In the genomic region with DNA sequence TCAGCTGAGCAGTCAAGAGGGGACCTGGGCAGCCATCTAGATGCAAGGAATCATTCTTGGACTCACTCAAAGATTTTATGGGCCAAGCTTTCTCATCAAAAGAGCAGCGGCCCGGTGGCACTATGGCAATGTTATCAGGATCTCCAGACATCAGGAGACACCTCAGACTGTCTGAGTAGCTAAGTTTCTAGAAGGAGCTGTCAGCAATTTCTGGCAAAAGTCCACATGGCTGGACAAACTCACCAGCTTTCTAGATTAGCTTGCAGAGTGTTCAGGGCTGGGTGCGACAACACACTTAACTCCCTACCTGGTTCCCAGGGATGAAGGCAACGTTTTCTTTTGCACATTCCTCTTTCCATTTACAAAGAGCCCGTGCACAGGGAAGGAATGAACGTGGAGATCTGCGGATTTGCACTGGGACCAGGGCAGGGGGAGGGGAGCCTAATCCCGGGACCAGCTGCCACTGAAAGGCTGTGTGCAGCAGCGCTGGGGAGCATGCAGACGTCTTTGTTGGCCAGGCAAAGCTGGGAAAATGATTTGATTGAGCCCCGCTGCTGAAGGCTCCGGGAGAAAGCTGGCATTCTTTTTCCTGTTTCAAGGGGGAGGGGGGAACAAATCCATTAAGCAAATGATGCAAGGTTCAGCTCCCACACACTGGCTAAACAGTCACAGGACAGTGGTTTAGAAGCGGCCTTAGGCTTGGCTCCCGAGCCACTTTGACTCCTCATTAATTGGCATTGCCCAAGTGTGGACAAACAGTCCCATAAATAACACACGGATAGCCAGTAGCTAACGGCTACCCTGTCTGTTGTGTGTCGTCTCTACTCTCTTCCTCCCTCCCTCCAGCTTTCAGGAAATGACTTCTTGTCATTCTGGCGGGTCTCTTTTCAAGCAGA, we compare ENCODE assay signal across 8 mouse cellular contexts.
DNase-seq lines count a peak whose midpoint lies in the region; ATAC-seq and TF ChIP-seq lines count a peak whose summit lies in the region.

No protein-coding gene starts in this region.

- H3K27ac ChIP-seq in kidney, embryonic 15.5 days, result peak overlapping the region; percentile 45
- H3K27ac ChIP-seq in kidney, adult 2 months (ENCODE audit: insufficient read depth, low read depth, low read length), result no peak overlapping the region
- H3K27ac ChIP-seq in embryonic facial prominence, embryonic 14.5 days (replicated peaks; ENCODE audit: low read depth, low read length), result peak overlapping the region; percentile 8
- peak overlapping the region; percentile 87 for H3K27ac ChIP-seq in hindbrain, embryonic 12.5 days
- no peak overlapping the region for H3K27ac ChIP-seq in liver, embryonic 12.5 days
- peak overlapping the region; percentile 68 for H3K27ac ChIP-seq in neural tube, embryonic 15.5 days (replicated peaks)

- H3K9me3 ChIP-seq in kidney, embryonic 15.5 days (replicated peaks), result no peaks in the 10 kb centered on the region
- H3K9me3 ChIP-seq in embryonic facial prominence, embryonic 14.5 days (ENCODE audit: control insufficient read depth, low read length), result peaks cover 15% of the 10 kb centered on the region
- no peaks in the 10 kb centered on the region; the same call in 1 of the 2 replicates for H3K9me3 ChIP-seq in hindbrain, embryonic 12.5 days (replicated peaks)
- 0 out of 2 replicates have a peak, but pooled peaks cover 8% of the 10 kb centered on the region for H3K9me3 ChIP-seq in liver, embryonic 12.5 days (replicated peaks)
- no peaks in the 10 kb centered on the region for H3K9me3 ChIP-seq in neural tube, embryonic 15.5 days (replicated peaks)

- no peak for TF ChIP-seq POLR2A in kidney, adult 2 months (IDR thresholded peaks at IDR 0.05; ENCODE audit: low read depth, low read length)

- H3K9ac ChIP-seq in kidney, embryonic 15.5 days, result no peak overlapping the region
- no peak overlapping the region for H3K9ac ChIP-seq in embryonic facial prominence, embryonic 14.5 days (ENCODE audit: low read depth, low read length)
- peak overlapping the region; percentile 35; the same call in 1 of the 2 replicates for H3K9ac ChIP-seq in hindbrain, embryonic 12.5 days
- H3K9ac ChIP-seq in liver, embryonic 12.5 days, result no peak overlapping the region
- 0 out of 2 replicates have a peak overlapping the region, but pooled peaks have one; percentile 14 for H3K9ac ChIP-seq in neural tube, embryonic 15.5 days (replicated peaks)

- no peak for DNase-seq in kidney, adult 2 months
- peak; percentile 87 for DNase-seq in embryonic facial prominence, embryonic 14.5 days (ENCODE audit: low spot score)
- no peak for DNase-seq in spleen, postnatal 10 days (ENCODE audit: low spot score in 2 of 2)
- no peak for DNase-seq in T-cell, adult 2 months (ENCODE audit: low spot score)

- H3K27me3 ChIP-seq in kidney, embryonic 15.5 days, result no peaks in the 10 kb centered on the region
- no peaks in the 10 kb centered on the region for H3K27me3 ChIP-seq in kidney, adult 2 months (replicated peaks; ENCODE audit: control insufficient read depth, insufficient read depth, low read length)
- no peaks in the 10 kb centered on the region for H3K27me3 ChIP-seq in embryonic facial prominence, embryonic 14.5 days (replicated peaks; ENCODE audit: control insufficient read depth, insufficient read depth, low read length)
- H3K27me3 ChIP-seq in hindbrain, embryonic 12.5 days, result no peaks in the 10 kb centered on the region
- H3K27me3 ChIP-seq in liver, embryonic 12.5 days (replicated peaks), result no peaks in the 10 kb centered on the region
- H3K27me3 ChIP-seq in neural tube, embryonic 15.5 days (replicated peaks), result no peaks in the 10 kb centered on the region

- 14% methylated on average over 18 of the region's 18 CpGs for WGBS in kidney, embryonic 15.5 days
- 15% methylated on average over 18 of the region's 18 CpGs for WGBS in kidney, adult 2 months
- 20% methylated on average over 18 of the region's 18 CpGs for WGBS in embryonic facial prominence, embryonic 14.5 days
- WGBS in hindbrain, embryonic 12.5 days, result 17% methylated on average over 18 of the region's 18 CpGs
- 35% methylated on average over 18 of the region's 18 CpGs for WGBS in liver, embryonic 12.5 days (ENCODE audit: insufficient replicate concordance)
- WGBS in neural tube, embryonic 15.5 days, result 11% methylated on average over 18 of the region's 18 CpGs

- H3K4me1 ChIP-seq in kidney, embryonic 15.5 days, result peaks cover 13% of the 10 kb centered on the region
- no peaks in the 10 kb centered on the region for H3K4me1 ChIP-seq in kidney, adult 2 months (ENCODE audit: control insufficient read depth, insufficient read depth, low read length)
- H3K4me1 ChIP-seq in embryonic facial prominence, embryonic 14.5 days (ENCODE audit: control insufficient read depth, insufficient read depth, low read length), result peaks cover 11% of the 10 kb centered on the region; the same call in 1 of the 2 replicates
- H3K4me1 ChIP-seq in hindbrain, embryonic 12.5 days, result peaks cover 21% of the 10 kb centered on the region
- H3K4me1 ChIP-seq in liver, embryonic 12.5 days, result peaks cover 16% of the 10 kb centered on the region
- peaks cover 13% of the 10 kb centered on the region for H3K4me1 ChIP-seq in neural tube, embryonic 15.5 days

- H3K4me3 ChIP-seq in kidney, embryonic 15.5 days (replicated peaks), result peak overlapping the region; percentile 11; the same call in 1 of the 2 replicates
- H3K4me3 ChIP-seq in kidney, adult 2 months (ENCODE audit: insufficient read depth, low read depth, low read length), result no peak overlapping the region
- H3K4me3 ChIP-seq in embryonic facial prominence, embryonic 14.5 days (ENCODE audit: low read depth, low read length), result no peak overlapping the region
- H3K4me3 ChIP-seq in hindbrain, embryonic 12.5 days, result no peak overlapping the region
- H3K4me3 ChIP-seq in liver, embryonic 12.5 days, result no peak overlapping the region
- no peak overlapping the region for H3K4me3 ChIP-seq in neural tube, embryonic 15.5 days (replicated peaks)

- no peaks in the 10 kb centered on the region for H3K36me3 ChIP-seq in kidney, embryonic 15.5 days
- H3K36me3 ChIP-seq in kidney, adult 2 months (ENCODE audit: control insufficient read depth, insufficient read depth, low read length), result no peaks in the 10 kb centered on the region
- no peaks in the 10 kb centered on the region for H3K36me3 ChIP-seq in embryonic facial prominence, embryonic 14.5 days (ENCODE audit: control insufficient read depth, insufficient read depth, low read length)
- no peaks in the 10 kb centered on the region for H3K36me3 ChIP-seq in hindbrain, embryonic 12.5 days
- H3K36me3 ChIP-seq in liver, embryonic 12.5 days, result no peaks in the 10 kb centered on the region
- no peaks in the 10 kb centered on the region for H3K36me3 ChIP-seq in neural tube, embryonic 15.5 days

- TF ChIP-seq CTCF in kidney, adult 2 months (conservative IDR thresholded peaks at IDR 0.05; ENCODE audit: insufficient read depth, insufficient read length, low read depth, low read length), result no peak

- peak; percentile 91 for ATAC-seq in kidney, embryonic 15.5 days (replicated peaks; ENCODE audit: low FRiP score)
- peak; percentile 89 for ATAC-seq in embryonic facial prominence, embryonic 14.5 days (ENCODE audit: low read depth)
- ATAC-seq in hindbrain, embryonic 12.5 days (ENCODE audit: low FRiP score), result peak; percentile 94
- peak; percentile 35; the same call in 1 of the 2 replicates for ATAC-seq in liver, embryonic 12.5 days
- peak; percentile 83 for ATAC-seq in neural tube, embryonic 15.5 days (ENCODE audit: low FRiP score)

- peak overlapping the region; percentile 50 for H3K4me2 ChIP-seq in kidney, embryonic 15.5 days
- H3K4me2 ChIP-seq in embryonic facial prominence, embryonic 14.5 days (ENCODE audit: low read depth, low read length), result peak overlapping the region; percentile 23
- H3K4me2 ChIP-seq in hindbrain, embryonic 12.5 days (replicated peaks), result peak overlapping the region; percentile 34
- H3K4me2 ChIP-seq in liver, embryonic 12.5 days, result peak overlapping the region; percentile 21
- H3K4me2 ChIP-seq in neural tube, embryonic 15.5 days, result peak overlapping the region; percentile 45

Comparison
In these comparisons a context has a peak if more than half of its experiments do, and no peak if none do; other contexts are left out.
1. H3K27ac ChIP-seq: peak in kidney, embryonic 15.5 days (single experiment), embryonic facial prominence, embryonic 14.5 days (single experiment), hindbrain, embryonic 12.5 days (single experiment) and neural tube, embryonic 15.5 days (single experiment); none in kidney, adult 2 months (single experiment) and liver, embryonic 12.5 days (single experiment).
2. ATAC-seq: peak in every context shown above with its lines; median percentile 94 in hindbrain, embryonic 12.5 days; 91 in kidney, embryonic 15.5 days; 89 in embryonic facial prominence, embryonic 14.5 days; 83 in neural tube, embryonic 15.5 days; 35 in liver, embryonic 12.5 days.
3. H3K9ac ChIP-seq: peak in hindbrain, embryonic 12.5 days (single experiment) and neural tube, embryonic 15.5 days (single experiment); none in kidney, embryonic 15.5 days (single experiment), embryonic facial prominence, embryonic 14.5 days (single experiment) and liver, embryonic 12.5 days (single experiment).
4. Peak in every context shown above with its lines, with median percentiles within 50 percentile points of each other: H3K4me2 ChIP-seq.